Mouse (Mus musculus): ENCODE measurements at regions not wholly inside any gene's neighbourhood (a gene's known extent, or its start where the extent isn't known, plus 50 kb on each side); places are given as distances from the start of the nearest gene placed in this dataset.

GRCm38 (mm10) chr8:93591608-93592301 is 56.1 kb upstream of the Ces5a start:
- in situ Hi-C loops (cut with MboI, MseI) = loop anchor here in 1 of 2 experiments (5.0 kb wide), 1 partner anchor 341 kb away; no protein-coding TSS in a partner anchor

GRCm38 (mm10) chr8:93592302-93592651 is 56.6 kb upstream of the Ces5a start:
- in situ Hi-C loops (cut with MboI, MseI) = loop anchor here in 1 of 2 experiments (5.0 kb wide), 1 partner anchor 340 kb away; no protein-coding TSS in a partner anchor

- in situ Hi-C loops (cut with MboI, MseI) = no loop called here
Observed at GRCm38 (mm10) chr8:93598613-93599121, 63.0 kb upstream of the Ces5a start.

GRCm38 (mm10) chr8:93599306-93599705 is 63.7 kb upstream of the Ces5a start:
- in situ Hi-C loops (cut with MboI, MseI) = no loop called here

GRCm38 (mm10) chr8:93599776-93600175 is 64.1 kb upstream of the Ces5a start:
- in situ Hi-C loops (cut with MboI, MseI) = no loop called here

- in situ Hi-C loops (cut with MboI, MseI) = no loop called here
Observed at GRCm38 (mm10) chr8:93626807-93627526, 91.3 kb upstream of the Ces5a start.

GRCm38 (mm10) chr8:93627626-93628025 is 92.0 kb upstream of the Ces5a start:
- in situ Hi-C loops (cut with MboI, MseI) = no loop called here

- in situ Hi-C loops (cut with MboI, MseI) = no loop called here
Observed at GRCm38 (mm10) chr8:93632896-93633295, 97.3 kb upstream of the Ces5a start.

- in situ Hi-C loops (cut with MboI, MseI) = no loop called here
Observed at GRCm38 (mm10) chr8:93642770-93643169, 107.1 kb upstream of the Ces5a start.

GRCm38 (mm10) chr8:93643471-93644215 is 108.0 kb upstream of the Ces5a start:
- in situ Hi-C loops (cut with MboI, MseI) = no loop called here

GRCm38 (mm10) chr8:93653421-93653820 is 117.8 kb upstream of the Ces5a start:
- in situ Hi-C loops (cut with MboI, MseI) = loop anchor here in 1 of 2 experiments (25.0 kb wide), 1 partner anchor 409 kb away; no protein-coding TSS in a partner anchor

- in situ Hi-C loops (cut with MboI, MseI) = loop anchor here in 1 of 2 experiments (25.0 kb wide), 1 partner anchor 408 kb away; no protein-coding TSS in a partner anchor
Observed at GRCm38 (mm10) chr8:93653913-93654705, 118.5 kb upstream of the Ces5a start.

GRCm38 (mm10) chr8:93655752-93656151 is 120.1 kb upstream of the Ces5a start:
- in situ Hi-C loops (cut with MboI, MseI) = loop anchor here in 1 of 2 experiments (25.0 kb wide), 1 partner anchor 407 kb away; no protein-coding TSS in a partner anchor

GRCm38 (mm10) chr8:93661739-93662138 is 126.1 kb upstream of the Ces5a start:
- in situ Hi-C loops (cut with MboI, MseI) = loop anchor here in 1 of 2 experiments (25.0 kb wide), 1 partner anchor 401 kb away; no protein-coding TSS in a partner anchor

- in situ Hi-C loops (cut with MboI, MseI) = loop anchor here in 1 of 2 experiments (25.0 kb wide), 1 partner anchor 400 kb away; no protein-coding TSS in a partner anchor
Observed at GRCm38 (mm10) chr8:93662219-93662618, 126.6 kb upstream of the Ces5a start.

GRCm38 (mm10) chr8:93663851-93664250 is 128.2 kb upstream of the Ces5a start:
- in situ Hi-C loops (cut with MboI, MseI) = loop anchor here in 1 of 2 experiments (25.0 kb wide), 1 partner anchor 398 kb away; no protein-coding TSS in a partner anchor

- in situ Hi-C loops (cut with MboI, MseI) = loop anchor here in 1 of 2 experiments (25.0 kb wide), 1 partner anchor 394 kb away; no protein-coding TSS in a partner anchor
Observed at GRCm38 (mm10) chr8:93668306-93668705, 132.7 kb upstream of the Ces5a start.

- in situ Hi-C loops (cut with MboI, MseI) = loop anchor here in 1 of 2 experiments (25.0 kb wide), 1 partner anchor 388 kb away; no protein-coding TSS in a partner anchor
Observed at GRCm38 (mm10) chr8:93674721-93675120, 135.0 kb upstream of the Gnao1 start.

- in situ Hi-C loops (cut with MboI, MseI) = no loop called here
Observed at GRCm38 (mm10) chr8:93683773-93684391, 125.9 kb upstream of the Gnao1 start.

GRCm38 (mm10) chr8:93684392-93684791 is 125.4 kb upstream of the Gnao1 start:
- in situ Hi-C loops (cut with MboI, MseI) = no loop called here

Data from T-helper 17 cell (primary cell).